Mouse (Mus musculus) CH12.LX (cell line): Measurements from ENCODE around the gene Ttll5. TPM values are rescaled to one million over a fixed set of nuclear protein-coding genes. Genes with fewer than 3 reads are reported as not detected.

Experiments used
- DNase-seq: peaks from one replicate; pipeline ENCODE4 v3.0.0-alpha.2; 2013; ENCODE audit errors: extremely low read depth
- H3K27ac ChIP-seq: 2 replicates; pipeline ENCODE4 v1.5.1; 2012; ENCODE audit warnings: low read depth, mild to moderate bottlenecking, control low read depth, moderate library complexity; ENCODE audit not compliant: insufficient read depth
- H3K27me3 ChIP-seq: replicated peaks from 2 replicates; pipeline ENCODE3; 2012; ENCODE audit warnings: inconsistent platforms
- H3K36me3 ChIP-seq, 2 experiments: replicated peaks in 1 of 2; 2 replicates each; pipeline versions ENCODE3 to v1.6.1; 2012; ENCODE audit warnings: inconsistent platforms in 1 of 2, low read length in 1 of 2, mild to moderate bottlenecking in 1 of 2, mixed read lengths in 1 of 2, moderate library complexity in 1 of 2; ENCODE audit not compliant: control insufficient read depth in 1 of 2, insufficient read depth in 1 of 2
- H3K4me1 ChIP-seq, 2 experiments: 2 replicates each; pipeline ENCODE4 v1.6.1; 2012; ENCODE audit warnings: inconsistent platforms in 1 of 2, moderate library complexity in 1 of 2; ENCODE audit not compliant: insufficient read depth in 2 of 2, control insufficient read depth in 1 of 2
- H3K4me2 ChIP-seq: 2 replicates; pipeline ENCODE4 v1.6.1; 2012; ENCODE audit warnings: low read depth, mild to moderate bottlenecking, control low read depth; ENCODE audit not compliant: poor library complexity, insufficient read depth, severe bottlenecking
- H3K4me3 ChIP-seq, 3 experiments: fragments of 150-350 bp in 1 of 3; sonication (generic) in 1 of 3; replicated peaks in 1 of 3; 2 replicates each; pipeline versions ENCODE3 to v1.5.1; 2011 to 2012; ENCODE audit warnings: low read depth in 2 of 3, low read length in 2 of 3, mild to moderate bottlenecking in 2 of 3, moderate library complexity in 2 of 3, control low read depth in 1 of 3, improper control_type of control experiment in 1 of 3, inconsistent platforms in 1 of 3, mixed read lengths in 1 of 3; ENCODE audit not compliant: poor library complexity in 1 of 3
- H3K79me2 ChIP-seq: replicated peaks from 2 replicates; pipeline ENCODE4 v1.6.1; 2012; ENCODE audit warnings: mild to moderate bottlenecking, moderate library complexity; ENCODE audit not compliant: control insufficient read depth, poor library complexity, insufficient read depth, severe bottlenecking; ENCODE audit errors: extremely low read depth
- H3K9ac ChIP-seq: 2 replicates; pipeline ENCODE4 v1.6.1; 2012; ENCODE audit warnings: low read depth, mild to moderate bottlenecking, control low read depth, moderate library complexity; ENCODE audit not compliant: insufficient read depth
- H3K9me3 ChIP-seq: replicated peaks from 2 replicates; pipeline ENCODE3; 2012; ENCODE audit warnings: low read length, inconsistent platforms, mixed read lengths
- BHLHE40 ChIP-seq: IDR thresholded peaks from 2 replicates; pipeline ENCODE4 v1.6.1; 2011; ENCODE audit warnings: mild to moderate bottlenecking, low read depth, low read length, improper control_type of control experiment
- CHD2 ChIP-seq: IDR thresholded peaks from 2 replicates; pipeline ENCODE4 v1.6.1; 2011; ENCODE audit warnings: low read length, improper control_type of control experiment
- E2F4 ChIP-seq: IDR thresholded peaks from 2 replicates; pipeline ENCODE4 v1.6.1; 2011; ENCODE audit warnings: low read depth, low read length, improper control_type of control experiment; ENCODE audit not compliant: insufficient replicate concordance
- ELF1 ChIP-seq: IDR thresholded peaks from 2 replicates; pipeline ENCODE4 v1.6.1; 2014; ENCODE audit warnings: low read depth, mild to moderate bottlenecking, inconsistent platforms, low read length, improper control_type of control experiment
- EP300 ChIP-seq: IDR thresholded peaks from 2 replicates; pipeline ENCODE4 v1.6.1; 2011; ENCODE audit warnings: low read length, improper control_type of control experiment
- ETS1 ChIP-seq: conservative IDR thresholded peaks from 2 replicates; pipeline ENCODE4 v1.6.1; 2012; ENCODE audit warnings: low read depth, mild to moderate bottlenecking, inconsistent platforms, low read length, improper control_type of control experiment, moderate library complexity
- JUN ChIP-seq: IDR thresholded peaks from 2 replicates; pipeline ENCODE4 v1.6.1; 2011; ENCODE audit warnings: low read depth, mild to moderate bottlenecking, low read length, improper control_type of control experiment, moderate library complexity; ENCODE audit not compliant: insufficient read depth
- JUND ChIP-seq: conservative IDR thresholded peaks from 2 replicates; pipeline ENCODE4 v1.6.1; 2011; ENCODE audit warnings: low read depth, low read length, improper control_type of control experiment
- KAT2A ChIP-seq: IDR thresholded peaks from 2 replicates; pipeline ENCODE4 v1.6.1; 2012; ENCODE audit warnings: low read length, improper control_type of control experiment, inconsistent platforms; ENCODE audit not compliant: insufficient replicate concordance
- MAFK ChIP-seq: IDR thresholded peaks from 2 replicates; pipeline ENCODE4 v1.6.1; 2011; ENCODE audit warnings: low read length, improper control_type of control experiment; ENCODE audit not compliant: insufficient replicate concordance
- MAZ ChIP-seq: IDR thresholded peaks from 2 replicates; pipeline ENCODE4 v1.6.1; 2012; ENCODE audit warnings: low read depth, mild to moderate bottlenecking, inconsistent platforms, low read length, improper control_type of control experiment, moderate library complexity
- MEF2A ChIP-seq: IDR thresholded peaks from 2 replicates; pipeline ENCODE4 v1.6.1; 2014; ENCODE audit warnings: low read depth, mild to moderate bottlenecking, inconsistent platforms, low read length, improper control_type of control experiment, borderline replicate concordance
- MXI1 ChIP-seq: IDR thresholded peaks from 2 replicates; pipeline ENCODE4 v1.6.1; 2011; ENCODE audit warnings: mild to moderate bottlenecking, low read depth, low read length, improper control_type of control experiment
- MYC ChIP-seq: IDR thresholded peaks from 2 replicates; pipeline ENCODE4 v1.6.1; 2011; ENCODE audit warnings: low read depth, mild to moderate bottlenecking, improper control_type of control experiment, low read length
- NRF1 ChIP-seq: IDR thresholded peaks from 2 replicates; pipeline ENCODE4 v1.6.1; 2014; ENCODE audit warnings: low read depth, mild to moderate bottlenecking, inconsistent platforms, low read length, improper control_type of control experiment, moderate library complexity
- PAX5 ChIP-seq: IDR thresholded peaks from 2 replicates; pipeline ENCODE4 v1.6.1; 2012; ENCODE audit warnings: low read length, inconsistent platforms, mixed read lengths
- POLR2A ChIP-seq: IDR thresholded peaks from 2 replicates; pipeline ENCODE4 v1.6.1; 2011; ENCODE audit warnings: low read depth, mild to moderate bottlenecking, improper control_type of control experiment, low read length
- RCOR1 ChIP-seq: conservative IDR thresholded peaks from 2 replicates; pipeline ENCODE4 v1.6.1; 2012; ENCODE audit warnings: low read depth, mild to moderate bottlenecking, inconsistent platforms, low read length, improper control_type of control experiment
- SIN3A ChIP-seq: IDR thresholded peaks from 2 replicates; pipeline ENCODE4 v1.6.1; 2012; ENCODE audit warnings: low read length, improper control_type of control experiment, inconsistent platforms
- SMC3 ChIP-seq: IDR thresholded peaks from 2 replicates; pipeline ENCODE4 v1.6.1; 2011; ENCODE audit warnings: low read depth, low read length, improper control_type of control experiment
- UBTF ChIP-seq: IDR thresholded peaks from 2 replicates; pipeline ENCODE4 v1.6.1; 2012; ENCODE audit warnings: low read depth, mild to moderate bottlenecking, inconsistent platforms, low read length, improper control_type of control experiment, moderate library complexity
- USF2 ChIP-seq: conservative IDR thresholded peaks from 2 replicates; pipeline ENCODE4 v1.6.1; 2011; ENCODE audit warnings: low read depth, low read length, improper control_type of control experiment
- ZKSCAN1 ChIP-seq: IDR thresholded peaks from 2 replicates; pipeline ENCODE4 v1.6.1; 2012; ENCODE audit warnings: low read depth, inconsistent platforms, low read length, improper control_type of control experiment, borderline replicate concordance
- ZMIZ1 ChIP-seq: IDR thresholded peaks from 2 replicates; pipeline ENCODE4 v1.6.1; 2012; ENCODE audit warnings: low read depth, mild to moderate bottlenecking, inconsistent platforms, low read length, improper control_type of control experiment
- ZNF384 ChIP-seq: IDR thresholded peaks from 2 replicates; pipeline ENCODE4 v1.6.1; 2012; ENCODE audit warnings: low read depth, low read length, improper control_type of control experiment, inconsistent platforms
- dilution Hi-C: fragments of 300-500 bp; cut with MboI; formaldehyde crosslinking; loops from 2 replicates; pipeline ENCODE4 v1.14.3; 2020; ENCODE audit warnings: low sequenced_read_pairs; ENCODE audit not compliant: extremely low pct_unique_long_range_greater_than_20kb, extremely low pct_ligation_motif_present
- in situ Hi-C: fragments of 300-500 bp; cut with MboI; formaldehyde crosslinking; loops from 3 replicates; pipeline ENCODE4 v1.14.3; 2019; ENCODE audit warnings: low sequenced_read_pairs, low pct_ligation_motif_present, low pct_unique_long_range_greater_than_20kb, mixed read lengths
- polyA plus RNA-seq: library from polyadenylated mRNA; unstranded; fragments of >175 nt; gene quantifications from 2 replicates; pipeline ENCODE4 v1.2.1, GENCODE M21; 2012; ENCODE audit warnings: low read depth; ENCODE audit not compliant: insufficient read length
- total RNA-seq, 2 experiments: library from RNA; depleted of rRNA; stranded (reverse); fragments of 300-350 nt in 1 of 2; fragments of >200 nt in 1 of 2; gene quantifications; 2 replicates each; pipeline ENCODE4 v1.2.3; 2012 to 2014

The Ttll5 gene
- total and polyA plus RNA-seq, 3 experiments: 5.7 to 14.0 (median 8.7) TPM

GRCm38 (mm10) chr12:86030932-86031331 lies 206.5 kb downstream of the Ttll5 start:
- no peak overlapping the region for H3K4me2 ChIP-seq
- no peak overlapping the region for H3K9ac ChIP-seq
- dilution Hi-C loops: no loop called here
- H3K4me1 ChIP-seq: no peaks in the 10 kb centered on the region
- DNase-seq: no peak
- TF ChIP-seq MYC: no peak
- no peak for TF ChIP-seq ETS1
- no peak for TF ChIP-seq NRF1
- TF ChIP-seq CHD2: no peak
- no peak for TF ChIP-seq ZNF384
- no peak for TF ChIP-seq KAT2A
- no peak for TF ChIP-seq SIN3A
- TF ChIP-seq ZKSCAN1: no peak
- no peak for TF ChIP-seq PAX5
- no peak for TF ChIP-seq EP300
- no peak for TF ChIP-seq JUND
- TF ChIP-seq MAFK: no peak
- TF ChIP-seq USF2: no peak
- TF ChIP-seq ELF1: no peak
- TF ChIP-seq ZMIZ1: no peak
- no peak for TF ChIP-seq MXI1
- TF ChIP-seq JUN: no peak
- no peak for TF ChIP-seq UBTF
- TF ChIP-seq POLR2A: no peak
- TF ChIP-seq, all 38 proteins: peak for 0
- Histone ChIP-seq H3K27me3 (no peaks in the 10 kb centered on the region), H3K36me3 (peaks cover under 1 to 8% of the 10 kb centered on the region in 2 experiments), H3K27ac (no peak overlapping the region), H3K4me3 (no peak overlapping the region), H3K9me3 (no peaks in the 10 kb centered on the region), H3K79me2 (no peaks in the 10 kb centered on the region)
- in situ Hi-C loops: no loop called here

- Histone ChIP-seq H3K4me2 (no peak overlapping the region), H3K4me1 (no peaks in the 10 kb centered on the region), H3K9me3 (no peaks in the 10 kb centered on the region), H3K79me2 (no peaks in the 10 kb centered on the region), H3K36me3 (peaks cover 0 to 4% of the 10 kb centered on the region in 2 experiments), H3K9ac (no peak overlapping the region), H3K27me3 (no peaks in the 10 kb centered on the region), H3K4me3 (no peak overlapping the region), H3K27ac (no peak overlapping the region)
- DNase-seq: no peak
- in situ Hi-C loops (no loop called here), dilution Hi-C loops (no loop called here)
- no peak for TF ChIP-seq MEF2A
- TF ChIP-seq MAZ: no peak
- no peak for TF ChIP-seq UBTF
- no peak for TF ChIP-seq SMC3
- TF ChIP-seq BHLHE40: no peak
- TF ChIP-seq MXI1: no peak
- TF ChIP-seq E2F4: no peak
- no peak for TF ChIP-seq RCOR1
Measured at GRCm38 (mm10) chr12:86035586-86035985, 211.1 kb downstream of the Ttll5 start.
